Mouse (Mus musculus): ENCODE measurements around the gene Rybp. TPM values are rescaled to one million over a fixed set of nuclear protein-coding genes. Genes with fewer than 3 reads are reported as not detected.

Rybp gene
- polyA plus RNA-seq, 1 experiment from 2014 or later: 10.0 TPM

GRCm38 (mm10) chr6:100286573-100287333 is 532 bp downstream of the Rybp start:
- WGBS (ENCODE audit: insufficient replicate concordance): under 1% methylated on average over 58 of the region's 117 CpGs
- H3K36me3 ChIP-seq: no peaks in the 10 kb centered on the region; the same call in 1 of the 2 replicates
- H3K9me3 ChIP-seq (replicated peaks): no peaks in the 10 kb centered on the region
- H3K27me3 ChIP-seq (replicated peaks): peaks cover 28% of the 10 kb centered on the region; the same call in 1 of the 2 replicates
- H3K27ac ChIP-seq: peak overlapping the region; percentile 92
- ATAC-seq: peak; percentile 72
- H3K4me1 ChIP-seq: peaks cover 43% of the 10 kb centered on the region
- peak overlapping the region; percentile 89 for H3K9ac ChIP-seq
- H3K4me2 ChIP-seq: peak overlapping the region; percentile 79
- H3K4me3 ChIP-seq: peak overlapping the region; percentile 83

- peaks cover 27% of the 10 kb centered on the region; the same call in 1 of the 2 replicates for H3K27me3 ChIP-seq (replicated peaks)
Measured at GRCm38 (mm10) chr6:100285985-100286572, 1.2 kb downstream of the Rybp start.

GRCm38 (mm10) chr6:100278841-100279240 is 8.4 kb downstream of the Rybp start:
- H3K9me3 ChIP-seq (replicated peaks): no peaks in the 10 kb centered on the region
- no peak overlapping the region for H3K9ac ChIP-seq
- no peaks in the 10 kb centered on the region; the same call in 1 of the 2 replicates for H3K36me3 ChIP-seq
- no peaks in the 10 kb centered on the region for H3K27me3 ChIP-seq (replicated peaks)
- WGBS (ENCODE audit: insufficient replicate concordance): 80% methylated on average over 1 of the region's 1 CpGs
- H3K27ac ChIP-seq: no peak overlapping the region
- peaks cover 44% of the 10 kb centered on the region for H3K4me1 ChIP-seq
- H3K4me3 ChIP-seq: no peak overlapping the region
- ATAC-seq: no peak
- H3K4me2 ChIP-seq: no peak overlapping the region

More at GRCm38 (mm10) chr6:100285985-100286572, 1.2 kb downstream of the Rybp start:
- peak overlapping the region; percentile 79 for H3K4me2 ChIP-seq
- H3K4me1 ChIP-seq: peaks cover 43% of the 10 kb centered on the region
- 1% methylated on average over 18 of the region's 18 CpGs for WGBS (ENCODE audit: insufficient replicate concordance)
- no peaks in the 10 kb centered on the region for H3K9me3 ChIP-seq (replicated peaks)
- H3K9ac ChIP-seq: peak overlapping the region; percentile 89
- H3K27ac ChIP-seq: peak overlapping the region; percentile 92; the same call in 1 of the 2 replicates
- peak overlapping the region; percentile 83 for H3K4me3 ChIP-seq
- H3K36me3 ChIP-seq: no peaks in the 10 kb centered on the region; the same call in 1 of the 2 replicates
- no peak for ATAC-seq

GRCm38 (mm10) chr6:100276344-100276743 is 10.9 kb downstream of the Rybp start:
- no peak overlapping the region for H3K27ac ChIP-seq
- H3K9me3 ChIP-seq (replicated peaks): no peaks in the 10 kb centered on the region
- no peak overlapping the region for H3K9ac ChIP-seq
- H3K4me1 ChIP-seq: peaks cover 44% of the 10 kb centered on the region
- H3K4me3 ChIP-seq: no peak overlapping the region
- ATAC-seq: no peak
- WGBS (ENCODE audit: insufficient replicate concordance): 52% methylated on average over 3 of the region's 3 CpGs
- H3K27me3 ChIP-seq (replicated peaks): no peaks in the 10 kb centered on the region
- no peak overlapping the region for H3K4me2 ChIP-seq
- H3K36me3 ChIP-seq: no peaks in the 10 kb centered on the region

DNA sequence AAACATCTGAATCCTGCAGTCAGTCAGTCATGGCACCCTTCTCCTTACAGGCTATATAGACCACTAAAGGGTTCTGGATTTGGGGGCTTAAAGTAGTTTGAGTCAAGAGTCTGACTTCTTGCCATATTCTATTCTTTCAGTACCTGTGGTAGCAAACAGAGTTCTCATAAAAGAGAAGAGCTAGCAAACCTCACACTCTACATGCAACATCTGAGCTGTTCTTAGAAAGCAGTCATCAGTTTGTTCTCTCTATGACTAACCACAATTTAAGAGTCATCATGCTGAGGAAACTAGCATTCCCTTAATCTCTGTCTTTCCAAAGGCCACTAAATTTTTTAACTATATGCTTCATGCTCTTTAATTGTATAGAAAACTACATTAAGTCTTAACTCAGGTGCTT is 11.6 kb downstream of the Rybp start:
- Histone ChIP-seq H3K9ac (no peak overlapping the region), H3K4me1 (peaks cover 50% of the 10 kb centered on the region), H3K4me3 (no peak overlapping the region), H3K9me3 (replicated peaks) (no peaks in the 10 kb centered on the region), H3K36me3 (no peaks in the 10 kb centered on the region), H3K27ac (no peak overlapping the region), H3K27me3 (replicated peaks) (no peaks in the 10 kb centered on the region), H3K4me2 (no peak overlapping the region)
- ATAC-seq: no peak

DNA sequence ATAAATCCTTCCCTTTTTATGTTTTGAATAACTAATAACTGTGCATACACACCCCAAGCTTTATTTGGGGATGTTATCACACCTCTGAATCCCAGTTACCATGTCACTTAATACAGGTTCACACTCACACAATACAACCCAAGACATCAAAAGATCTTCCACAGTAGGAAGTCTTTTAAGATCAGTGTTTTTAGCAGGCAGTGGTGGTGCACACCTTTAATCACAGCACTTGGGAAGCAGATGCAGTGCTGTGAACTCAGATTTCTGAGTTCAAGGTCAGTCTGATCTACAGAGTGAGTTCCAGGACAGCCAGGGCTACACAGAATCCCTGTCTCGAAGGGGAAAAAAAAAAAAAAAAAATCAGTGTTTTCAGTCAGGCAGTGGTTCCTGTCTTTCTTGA is 13.7 kb downstream of the Rybp start:
- no peak overlapping the region for H3K9ac ChIP-seq
- H3K36me3 ChIP-seq: no peaks in the 10 kb centered on the region
- no peak overlapping the region for H3K4me3 ChIP-seq
- peaks cover 42% of the 10 kb centered on the region for H3K4me1 ChIP-seq
- no peaks in the 10 kb centered on the region for H3K27me3 ChIP-seq (replicated peaks)
- H3K9me3 ChIP-seq (replicated peaks): no peaks in the 10 kb centered on the region
- H3K27ac ChIP-seq: no peak overlapping the region
- 41% methylated on average over 1 of the region's 1 CpGs for WGBS (ENCODE audit: insufficient replicate concordance)
- no peak overlapping the region for H3K4me2 ChIP-seq
- no peak for ATAC-seq

- WGBS (ENCODE audit: insufficient replicate concordance): 54% methylated on average over 3 of the region's 3 CpGs
- no peak for ATAC-seq
- H3K4me1 ChIP-seq: peaks cover 32% of the 10 kb centered on the region
Measured at GRCm38 (mm10) chr6:100271992-100272391, 15.3 kb downstream of the Rybp start.

DNA sequence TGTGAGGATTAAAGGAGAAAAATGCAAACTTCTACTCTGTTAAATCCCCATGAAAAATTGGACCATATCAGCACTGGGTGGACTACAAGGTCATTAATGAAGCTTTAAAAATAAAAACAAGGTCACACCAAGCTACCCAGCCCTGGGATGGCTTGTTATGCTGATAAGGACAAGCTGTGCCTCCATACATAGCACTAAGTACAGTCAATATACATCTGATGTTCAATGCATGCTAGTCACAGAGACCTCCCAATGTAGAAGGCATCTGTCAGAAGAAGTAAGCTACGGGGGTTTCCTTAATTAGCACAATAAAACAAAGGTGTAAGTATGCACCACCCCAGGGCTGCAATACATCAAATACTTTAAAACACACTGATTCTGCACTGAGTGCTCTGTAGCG is 16.5 kb downstream of the Rybp start:
- Histone ChIP-seq H3K9ac (no peak overlapping the region), H3K4me3 (no peak overlapping the region), H3K27me3 (replicated peaks) (no peaks in the 10 kb centered on the region), H3K9me3 (replicated peaks) (no peaks in the 10 kb centered on the region), H3K4me2 (no peak overlapping the region), H3K4me1 (peaks cover 22% of the 10 kb centered on the region), H3K27ac (no peak overlapping the region), H3K36me3 (no peaks in the 10 kb centered on the region)
- WGBS (ENCODE audit: insufficient replicate concordance): 70% methylated on average over 2 of the region's 2 CpGs
- ATAC-seq: no peak

More at GRCm38 (mm10) chr6:100271992-100272391, 15.3 kb downstream of the Rybp start:
- H3K9me3 ChIP-seq (replicated peaks): no peaks in the 10 kb centered on the region
- H3K36me3 ChIP-seq: no peaks in the 10 kb centered on the region
- H3K4me3 ChIP-seq: no peak overlapping the region
- H3K9ac ChIP-seq: no peak overlapping the region
- H3K4me2 ChIP-seq: no peak overlapping the region
- H3K27ac ChIP-seq: no peak overlapping the region
- H3K27me3 ChIP-seq (replicated peaks): no peaks in the 10 kb centered on the region

- no peaks in the 10 kb centered on the region for H3K36me3 ChIP-seq
- H3K4me2 ChIP-seq: no peak overlapping the region
- whole genome bisulfite sequencing (ENCODE audit: insufficient replicate concordance): 81% methylated on average over 1 of the region's 1 CpGs
- no peaks in the 10 kb centered on the region for H3K9me3 ChIP-seq (replicated peaks)
- H3K9ac ChIP-seq: no peak overlapping the region
- no peak overlapping the region for H3K4me3 ChIP-seq
- no peak overlapping the region for H3K27ac ChIP-seq
- no peak for ATAC-seq
- no peaks in the 10 kb centered on the region for H3K27me3 ChIP-seq (replicated peaks)
- H3K4me1 ChIP-seq: peaks cover 24% of the 10 kb centered on the region
Measured at GRCm38 (mm10) chr6:100259607-100260006, 27.7 kb downstream of the Rybp start.

- Histone ChIP-seq H3K4me3 (no peak overlapping the region), H3K4me2 (no peak overlapping the region), H3K27me3 (replicated peaks) (no peaks in the 10 kb centered on the region), H3K9me3 (replicated peaks) (no peaks in the 10 kb centered on the region), H3K4me1 (peaks cover 28% of the 10 kb centered on the region), H3K36me3 (no peaks in the 10 kb centered on the region), H3K9ac (no peak overlapping the region), H3K27ac (no peak overlapping the region)
- peak; percentile 68 for ATAC-seq
Measured at GRCm38 (mm10) chr6:100258278-100258677, 29.0 kb downstream of the Rybp start.

DNA sequence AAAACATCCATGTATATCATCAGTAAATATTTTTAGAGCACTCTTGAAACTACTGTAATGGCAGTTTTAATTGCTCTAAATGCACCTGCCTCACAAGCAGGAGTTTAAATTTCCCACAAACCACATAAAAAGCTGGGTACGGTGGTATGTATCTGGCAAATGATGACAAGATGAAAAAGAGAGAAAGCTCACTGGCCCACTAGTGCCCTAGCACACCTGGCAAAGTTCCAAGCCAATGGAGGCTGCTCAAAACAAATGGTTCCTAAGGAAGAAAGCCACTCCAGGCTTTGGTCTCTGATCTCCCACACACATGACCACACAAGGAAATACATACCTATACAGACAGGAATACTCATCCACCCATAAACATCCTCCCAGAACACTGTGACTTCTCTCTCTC is 31.9 kb downstream of the Rybp start:
- no peak overlapping the region for H3K4me3 ChIP-seq
- no peaks in the 10 kb centered on the region for H3K27me3 ChIP-seq (replicated peaks)
- no peak overlapping the region for H3K4me2 ChIP-seq
- no peaks in the 10 kb centered on the region for H3K9me3 ChIP-seq (replicated peaks)
- H3K27ac ChIP-seq: no peak overlapping the region
- peaks cover 26% of the 10 kb centered on the region for H3K4me1 ChIP-seq
- no peaks in the 10 kb centered on the region for H3K36me3 ChIP-seq
- no peak for ATAC-seq
- WGBS (ENCODE audit: insufficient replicate concordance): 70% methylated on average over 1 of the region's 1 CpGs
- H3K9ac ChIP-seq: no peak overlapping the region

- H3K4me2 ChIP-seq: no peak overlapping the region
- H3K4me3 ChIP-seq: no peak overlapping the region
- no peaks in the 10 kb centered on the region for H3K36me3 ChIP-seq
- 79% methylated on average over 1 of the region's 1 CpGs for WGBS (ENCODE audit: insufficient replicate concordance)
- ATAC-seq: no peak
- H3K4me1 ChIP-seq: peaks cover 26% of the 10 kb centered on the region
- no peak overlapping the region for H3K27ac ChIP-seq
- no peaks in the 10 kb centered on the region for H3K9me3 ChIP-seq (replicated peaks)
- no peak overlapping the region for H3K9ac ChIP-seq
- no peaks in the 10 kb centered on the region for H3K27me3 ChIP-seq (replicated peaks)
Measured at GRCm38 (mm10) chr6:100254671-100255070, 32.6 kb downstream of the Rybp start.
